Mouse (Mus musculus): ENCODE results near the gene Calm5. TPM values are rescaled to one million over a fixed set of nuclear protein-coding genes. Genes with fewer than 3 reads are reported as not detected.

The Calm5 gene
- polyA plus RNA-seq, 2 experiments: 0.47 TPM; not detected in 1

GRCm38 (mm10) chr13:3818012-3818739 is 35.8 kb upstream of the Calm5 start:
- Histone ChIP-seq H3K36me3 (ENCODE audit: control insufficient read depth, insufficient read depth, low read length) (no peaks in the 10 kb centered on the region), H3K27me3 (ENCODE audit: control insufficient read depth, insufficient read depth, low read length) (no peaks in the 10 kb centered on the region), H3K4me1 (ENCODE audit: control insufficient read depth, insufficient read depth, low read length) (no peaks in the 10 kb centered on the region), H3K4me3 (replicated peaks; ENCODE audit: low read length) (no peak overlapping the region), H3K27ac (replicated peaks; ENCODE audit: low read depth, low read length) (no peak overlapping the region), H3K4me2 (replicated peaks; ENCODE audit: low read depth, low read length, severe bottlenecking) (no peak overlapping the region), H3K9me3 (ENCODE audit: control insufficient read depth, low read length) (no peaks in the 10 kb centered on the region), H3K9ac (ENCODE audit: low read depth, low read length, severe bottlenecking) (no peak overlapping the region)
- ATAC-seq (ENCODE audit: low FRiP score, low read depth) (no peak), DNase-seq (ENCODE audit: low spot score) (no peak)
- TF ChIP-seq POLR2A (IDR thresholded peaks at IDR 0.05; ENCODE audit: borderline replicate concordance, extremely low read depth, insufficient read depth, insufficient read length): no peak
- WGBS: 73% methylated on average over 5 of the region's 5 CpGs

- WGBS: 93% methylated on average over 2 of the region's 2 CpGs
- ATAC-seq (ENCODE audit: low FRiP score, low read depth) (no peak), DNase-seq (ENCODE audit: low spot score) (no peak)
- H3K4me3 ChIP-seq (replicated peaks; ENCODE audit: low read length): no peak overlapping the region
- no peak overlapping the region for H3K9ac ChIP-seq (ENCODE audit: low read depth, low read length, severe bottlenecking)
- no peaks in the 10 kb centered on the region for H3K36me3 ChIP-seq (ENCODE audit: control insufficient read depth, insufficient read depth, low read length)
- H3K27me3 ChIP-seq (ENCODE audit: control insufficient read depth, insufficient read depth, low read length): no peaks in the 10 kb centered on the region
- no peaks in the 10 kb centered on the region for H3K4me1 ChIP-seq (ENCODE audit: control insufficient read depth, insufficient read depth, low read length)
- H3K27ac ChIP-seq (replicated peaks; ENCODE audit: low read depth, low read length): no peak overlapping the region
- H3K9me3 ChIP-seq (ENCODE audit: control insufficient read depth, low read length): no peaks in the 10 kb centered on the region
- TF ChIP-seq POLR2A (IDR thresholded peaks at IDR 0.05; ENCODE audit: borderline replicate concordance, extremely low read depth, insufficient read depth, insufficient read length): no peak
- H3K4me2 ChIP-seq (replicated peaks; ENCODE audit: low read depth, low read length, severe bottlenecking): no peak overlapping the region
Measured at GRCm38 (mm10) chr13:3818740-3819076, 35.3 kb upstream of the Calm5 start.

- H3K4me1 ChIP-seq (ENCODE audit: control insufficient read depth, insufficient read depth, low read length): no peaks in the 10 kb centered on the region
- ATAC-seq (ENCODE audit: low FRiP score, low read depth) (no peak), DNase-seq (ENCODE audit: low spot score) (no peak)
- TF ChIP-seq POLR2A (IDR thresholded peaks at IDR 0.05; ENCODE audit: borderline replicate concordance, extremely low read depth, insufficient read depth, insufficient read length): no peak
- no peaks in the 10 kb centered on the region for H3K27me3 ChIP-seq (ENCODE audit: control insufficient read depth, insufficient read depth, low read length)
- no peaks in the 10 kb centered on the region for H3K36me3 ChIP-seq (ENCODE audit: control insufficient read depth, insufficient read depth, low read length)
- H3K9ac ChIP-seq (ENCODE audit: low read depth, low read length, severe bottlenecking): no peak overlapping the region
- no peak overlapping the region for H3K4me2 ChIP-seq (replicated peaks; ENCODE audit: low read depth, low read length, severe bottlenecking)
- whole genome bisulfite sequencing: 71% methylated on average over 4 of the region's 4 CpGs
- H3K9me3 ChIP-seq (ENCODE audit: control insufficient read depth, low read length): no peaks in the 10 kb centered on the region
- no peak overlapping the region for H3K4me3 ChIP-seq (replicated peaks; ENCODE audit: low read length)
- H3K27ac ChIP-seq (replicated peaks; ENCODE audit: low read depth, low read length): no peak overlapping the region
Measured at GRCm38 (mm10) chr13:3822105-3822504, 31.9 kb upstream of the Calm5 start.

GRCm38 (mm10) chr13:3825726-3826125 is 28.2 kb upstream of the Calm5 start:
- Histone ChIP-seq H3K9me3 (ENCODE audit: control insufficient read depth, low read length) (no peaks in the 10 kb centered on the region), H3K36me3 (ENCODE audit: control insufficient read depth, insufficient read depth, low read length) (no peaks in the 10 kb centered on the region), H3K4me2 (replicated peaks; ENCODE audit: low read depth, low read length, severe bottlenecking) (no peak overlapping the region), H3K4me1 (ENCODE audit: control insufficient read depth, insufficient read depth, low read length) (no peaks in the 10 kb centered on the region), H3K4me3 (replicated peaks; ENCODE audit: low read length) (no peak overlapping the region), H3K9ac (ENCODE audit: low read depth, low read length, severe bottlenecking) (no peak overlapping the region), H3K27ac (replicated peaks; ENCODE audit: low read depth, low read length) (no peak overlapping the region), H3K27me3 (ENCODE audit: control insufficient read depth, insufficient read depth, low read length) (no peaks in the 10 kb centered on the region)
- ATAC-seq (ENCODE audit: low FRiP score, low read depth): no peak
- TF ChIP-seq POLR2A (IDR thresholded peaks at IDR 0.05; ENCODE audit: borderline replicate concordance, extremely low read depth, insufficient read depth, insufficient read length): no peak
- no peak for DNase-seq (ENCODE audit: low spot score)

- no peaks in the 10 kb centered on the region for H3K27me3 ChIP-seq (ENCODE audit: control insufficient read depth, insufficient read depth, low read length)
- H3K4me3 ChIP-seq (replicated peaks; ENCODE audit: low read length): no peak overlapping the region
- H3K36me3 ChIP-seq (ENCODE audit: control insufficient read depth, insufficient read depth, low read length): no peaks in the 10 kb centered on the region
- no peaks in the 10 kb centered on the region for H3K4me1 ChIP-seq (ENCODE audit: control insufficient read depth, insufficient read depth, low read length)
- WGBS: 74% methylated on average over 5 of the region's 5 CpGs
- no peak overlapping the region for H3K27ac ChIP-seq (replicated peaks; ENCODE audit: low read depth, low read length)
- ATAC-seq (ENCODE audit: low FRiP score, low read depth) (no peak), DNase-seq (ENCODE audit: low spot score) (no peak)
- no peak for TF ChIP-seq POLR2A (IDR thresholded peaks at IDR 0.05; ENCODE audit: borderline replicate concordance, extremely low read depth, insufficient read depth, insufficient read length)
- H3K9me3 ChIP-seq (ENCODE audit: control insufficient read depth, low read length): no peaks in the 10 kb centered on the region
- no peak overlapping the region for H3K4me2 ChIP-seq (replicated peaks; ENCODE audit: low read depth, low read length, severe bottlenecking)
- no peak overlapping the region for H3K9ac ChIP-seq (ENCODE audit: low read depth, low read length, severe bottlenecking)
Measured at GRCm38 (mm10) chr13:3831546-3831945, 22.4 kb upstream of the Calm5 start.
